Mouse (Mus musculus): ENCODE data around the gene Ccdc141.
A peak's percentile ranks its signal among the peaks of the same experiment; 100 is the strongest.

Gene Ccdc141

GRCm38 (mm10) chr2:77118102-77118501, 52.3 kb downstream of the Ccdc141 start:
- no peak for DNase-seq

GRCm38 (mm10) chr2:77114335-77114734, 56.1 kb downstream of the Ccdc141 start:
- DNase-seq = no peak

GRCm38 (mm10) chr2:77113867-77114266, 56.6 kb downstream of the Ccdc141 start:
- DNase-seq = peak; percentile 61

GRCm38 (mm10) chr2:77113026-77113425, 57.4 kb downstream of the Ccdc141 start:
- no peak for DNase-seq

GRCm38 (mm10) chr2:77111095-77111494, 59.3 kb downstream of the Ccdc141 start:
- DNase-seq = no peak

GRCm38 (mm10) chr2:77110365-77110764, 60.1 kb downstream of the Ccdc141 start:
- no peak for DNase-seq

- no peak for DNase-seq
Observed at GRCm38 (mm10) chr2:77109506-77110123, 60.8 kb downstream of the Ccdc141 start.

GRCm38 (mm10) chr2:77108562-77108961, 61.9 kb downstream of the Ccdc141 start:
- DNase-seq = no peak

- peak; percentile 44 for DNase-seq
Observed at GRCm38 (mm10) chr2:77106150-77106549, 64.3 kb downstream of the Ccdc141 start.

- peak; percentile 32 for DNase-seq
Observed at GRCm38 (mm10) chr2:77105006-77105715, 65.3 kb downstream of the Ccdc141 start.

- no peak for DNase-seq
Observed at GRCm38 (mm10) chr2:77102516-77102915, 67.9 kb downstream of the Ccdc141 start.

- DNase-seq = peak; percentile 46
Observed at GRCm38 (mm10) chr2:77099814-77100213, 70.6 kb downstream of the Ccdc141 start.

- DNase-seq = no peak
Observed at GRCm38 (mm10) chr2:77098769-77099168, 71.7 kb downstream of the Ccdc141 start.

GRCm38 (mm10) chr2:77091749-77092148, 78.7 kb downstream of the Ccdc141 start:
- DNase-seq = peak; percentile 57

GRCm38 (mm10) chr2:77085313-77085712, 85.1 kb downstream of the Ccdc141 start:
- no peak for DNase-seq

- DNase-seq = no peak
Observed at GRCm38 (mm10) chr2:77084629-77085028, 85.8 kb downstream of the Ccdc141 start.

- DNase-seq = no peak
Observed at GRCm38 (mm10) chr2:77081156-77081555, 89.3 kb downstream of the Ccdc141 start.

GRCm38 (mm10) chr2:77080657-77081056, 89.8 kb downstream of the Ccdc141 start:
- DNase-seq = peak; percentile 60

- no peak for DNase-seq
Observed at GRCm38 (mm10) chr2:77078746-77079145, 91.7 kb downstream of the Ccdc141 start.

GRCm38 (mm10) chr2:77074373-77074772, 96.1 kb downstream of the Ccdc141 start:
- DNase-seq = no peak

GRCm38 (mm10) chr2:77073930-77074329, 96.5 kb downstream of the Ccdc141 start:
- peak; percentile 56 for DNase-seq

GRCm38 (mm10) chr2:77065294-77065693, 105.1 kb downstream of the Ccdc141 start:
- DNase-seq = peak; percentile 37

GRCm38 (mm10) chr2:77061871-77062270, 108.6 kb downstream of the Ccdc141 start:
- DNase-seq = peak; percentile 80

- no peak for DNase-seq
Observed at GRCm38 (mm10) chr2:77059596-77059995, 110.8 kb downstream of the Ccdc141 start.

- no peak for DNase-seq
Observed at GRCm38 (mm10) chr2:77056367-77056766, 114.1 kb downstream of the Ccdc141 start.

Measured in lung, postnatal 36 days (tissue).